Mouse (Mus musculus) right cerebral cortex, adult 18-20 months (tissue): ENCODE data around the gene Appl2.
A peak's percentile ranks its signal among the peaks of the same experiment; 100 is the strongest.
"Not testable (repeated sequence)": the region's sequence is repeated elsewhere in the genome, so short reads cannot be mapped to it uniquely, and the experiment has no call there.

Experiments used
- DNase-seq: peaks from one replicate; pipeline ENCODE4 v3.0.0; 2022; ENCODE audit warnings: mixed read lengths

Gene Appl2

GRCm38 (mm10) chr10:83648131-83649020 lies at the start of gene Appl2:
Gene Appl2, minus strand, starts transcription at chr10:83648738.
- DNase-seq: peak; percentile 93

- DNase-seq: no peak
These were observed 47.7 kb upstream of the Appl2 start for GRCm38 (mm10) chr10:83696226-83696625.

GRCm38 (mm10) chr10:83692175-83692895 lies 43.8 kb upstream of the Appl2 start:
- no peak for DNase-seq

GRCm38 (mm10) chr10:83688215-83688614 lies 39.7 kb upstream of the Appl2 start:
- DNase-seq: no peak

GRCm38 (mm10) chr10:83681334-83681733 lies 32.8 kb upstream of the Appl2 start:
- no peak for DNase-seq

GRCm38 (mm10) chr10:83666556-83666955 lies 18.0 kb upstream of the Appl2 start:
- no peak for DNase-seq

- no peak for DNase-seq
These were observed 13.4 kb upstream of the Appl2 start for GRCm38 (mm10) chr10:83661925-83662324.

- DNase-seq: no peak
These were observed 12.1 kb upstream of the Appl2 start for GRCm38 (mm10) chr10:83660605-83661004.

- DNase-seq: no peak
These were observed 6.1 kb upstream of the Appl2 start for GRCm38 (mm10) chr10:83654591-83654990.

- not testable (repeated sequence) for DNase-seq
These were observed 3.8 kb upstream of the Appl2 start for GRCm38 (mm10) chr10:83652205-83652866.

- no peak for DNase-seq
These were observed 499 bp upstream of the Appl2 start for GRCm38 (mm10) chr10:83649037-83649436.

- no peak for DNase-seq
These were observed 2.1 kb downstream of the Appl2 start for GRCm38 (mm10) chr10:83646351-83646885.

GRCm38 (mm10) chr10:83645716-83645990 lies 2.9 kb downstream of the Appl2 start:
- DNase-seq: no peak

GRCm38 (mm10) chr10:83644865-83645715 lies 3.4 kb downstream of the Appl2 start:
- DNase-seq: no peak

- no peak for DNase-seq
These were observed 4.4 kb downstream of the Appl2 start for GRCm38 (mm10) chr10:83644167-83644566.

GRCm38 (mm10) chr10:83641641-83642040 lies 6.9 kb downstream of the Appl2 start:
- no peak for DNase-seq

GRCm38 (mm10) chr10:83639881-83640386 lies 8.6 kb downstream of the Appl2 start:
- DNase-seq: peak; percentile 49

GRCm38 (mm10) chr10:83637295-83637694 lies 11.2 kb downstream of the Appl2 start:
- DNase-seq: peak; percentile 87

- no peak for DNase-seq
These were observed 12.3 kb downstream of the Appl2 start for GRCm38 (mm10) chr10:83636191-83636590.

- DNase-seq: no peak
These were observed 14.1 kb downstream of the Appl2 start for GRCm38 (mm10) chr10:83634461-83634860.

GRCm38 (mm10) chr10:83632806-83633374 lies 15.6 kb downstream of the Appl2 start:
- no peak for DNase-seq

GRCm38 (mm10) chr10:83631775-83632174 lies 16.8 kb downstream of the Appl2 start:
- no peak for DNase-seq
